ENCODE assay signal across 8 mouse cellular contexts in genomic region chr3:96171583-96172196, GRCm38 (mm10). TPM values are rescaled to one million over a fixed set of nuclear protein-coding genes. Genes with fewer than 3 reads are reported as not detected.
DNase-seq lines count a peak whose midpoint lies in the region; ATAC-seq lines count a peak whose summit lies in the region.

No protein-coding gene starts in this region.

- ATAC-seq in kidney, embryonic 16.5 days (ENCODE audit: low FRiP score, low TSS enrichment): peak; percentile 14
- peak; percentile 7; the same call in 1 of the 2 replicates for ATAC-seq in hindbrain, embryonic 15.5 days (ENCODE audit: low FRiP score, low read depth)
- ATAC-seq in midbrain, embryonic 16.5 days: no peak; the same call in 1 of the 2 replicates

- no peaks in the 10 kb centered on the region for H3K9me3 ChIP-seq in kidney, embryonic 16.5 days (ENCODE audit: low read length)
- H3K9me3 ChIP-seq in hindbrain, embryonic 15.5 days: no peaks in the 10 kb centered on the region
- H3K9me3 ChIP-seq in midbrain, embryonic 16.5 days (replicated peaks; ENCODE audit: control insufficient read depth, low read length, poor library complexity, severe bottlenecking): no peaks in the 10 kb centered on the region

- peak overlapping the region; percentile 93 for H3K9ac ChIP-seq in kidney, embryonic 16.5 days (replicated peaks; ENCODE audit: low read length)
- H3K9ac ChIP-seq in hindbrain, embryonic 15.5 days: peak overlapping the region; percentile 87
- peak overlapping the region; percentile 79 for H3K9ac ChIP-seq in midbrain, embryonic 16.5 days (ENCODE audit: low read depth, low read length)

- H3K4me2 ChIP-seq in kidney, embryonic 16.5 days (replicated peaks; ENCODE audit: low read depth, low read length): peak overlapping the region; percentile 75
- H3K4me2 ChIP-seq in hindbrain, embryonic 15.5 days: peak overlapping the region; percentile 98
- H3K4me2 ChIP-seq in midbrain, embryonic 16.5 days (ENCODE audit: low read length): peak overlapping the region; percentile 73

- DNase-seq in kidney, adult 8-10 months: no peak
- no peak for DNase-seq in B cell, adult 2 months
- no peak for DNase-seq in adrenal gland, postnatal 25 days
- no peak for DNase-seq in left cerebral cortex, adult 8-10 months (ENCODE audit: low spot score in 2 of 2)

- WGBS in kidney, embryonic 16.5 days: 13% methylated on average over 18 of the region's 18 CpGs
- 22% methylated on average over 18 of the region's 18 CpGs for WGBS in hindbrain, embryonic 15.5 days
- 19% methylated on average over 18 of the region's 18 CpGs for WGBS in midbrain, embryonic 16.5 days

- peaks cover 27% of the 10 kb centered on the region for H3K4me1 ChIP-seq in kidney, embryonic 16.5 days (ENCODE audit: insufficient read depth, low read length)
- peaks cover 18% of the 10 kb centered on the region for H3K4me1 ChIP-seq in brown adipose tissue, adult 24 weeks (ENCODE audit: control insufficient read depth, insufficient read depth, insufficient read length, low read length)
- peaks cover 39% of the 10 kb centered on the region for H3K4me1 ChIP-seq in hindbrain, embryonic 15.5 days (replicated peaks)
- H3K4me1 ChIP-seq in midbrain, embryonic 16.5 days (ENCODE audit: control insufficient read depth, insufficient read depth, low read length): peaks cover 31% of the 10 kb centered on the region

- no peaks in the 10 kb centered on the region for H3K27me3 ChIP-seq in kidney, embryonic 16.5 days (ENCODE audit: insufficient read depth, low read length)
- H3K27me3 ChIP-seq in hindbrain, embryonic 15.5 days: no peaks in the 10 kb centered on the region
- no peaks in the 10 kb centered on the region for H3K27me3 ChIP-seq in midbrain, embryonic 16.5 days (ENCODE audit: control insufficient read depth, insufficient read depth, low read depth, low read length)

- peaks cover 34% of the 10 kb centered on the region for H3K36me3 ChIP-seq in kidney, embryonic 16.5 days (ENCODE audit: insufficient read depth, low read length)
- peaks cover 19% of the 10 kb centered on the region for H3K36me3 ChIP-seq in hindbrain, embryonic 15.5 days
- peaks cover 12% of the 10 kb centered on the region; the same call in 1 of the 2 replicates for H3K36me3 ChIP-seq in midbrain, embryonic 16.5 days (ENCODE audit: control insufficient read depth, insufficient read depth, low read length)

- peak overlapping the region; percentile 89 for H3K4me3 ChIP-seq in kidney, embryonic 16.5 days (ENCODE audit: low read length)
- H3K4me3 ChIP-seq in brown adipose tissue, adult 24 weeks (ENCODE audit: insufficient read depth, low read depth, low read length): peak overlapping the region; percentile 77
- H3K4me3 ChIP-seq in hindbrain, embryonic 15.5 days: peak overlapping the region; percentile 66
- H3K4me3 ChIP-seq in midbrain, embryonic 16.5 days (ENCODE audit: low read depth, low read length): peak overlapping the region; percentile 64

- peak overlapping the region; percentile 98 for H3K27ac ChIP-seq in kidney, embryonic 16.5 days (ENCODE audit: low read length)
- peak overlapping the region; percentile 96 for H3K27ac ChIP-seq in brown adipose tissue, adult 24 weeks (replicated peaks; ENCODE audit: low read depth, low read length)
- peak overlapping the region; percentile 98 for H3K27ac ChIP-seq in hindbrain, embryonic 15.5 days (replicated peaks)
- peak overlapping the region; percentile 99 for H3K27ac ChIP-seq in midbrain, embryonic 16.5 days (ENCODE audit: low read length)

RNA-seq across cellular contexts. Expression of gene Sf3b4, which starts 0.4 kb away (rescaled TPM):
- polyA plus RNA-seq in kidney, embryonic 16.5 days (2015; fragmentation: Nextera tagmentation; extraction: Ambion mirVana): 186 and 199 TPM in 2 replicates
- polyA plus RNA-seq in brown adipose tissue, adult 24 weeks (2012; ENCODE audit: insufficient read depth, insufficient read length, missing spikeins): 11.4 and 13.6 TPM in 2 replicates
- polyA plus RNA-seq in hindbrain, embryonic 15.5 days (2015; fragmentation: Nextera tagmentation; extraction: Ambion mirVana): 127 and 146 TPM in 2 replicates
- polyA plus RNA-seq in midbrain, embryonic 16.5 days (2015; fragmentation: Nextera tagmentation; extraction: Ambion mirVana): 134 and 136 TPM in 2 replicates
- 55.3 and 58.9 TPM in 2 replicates for total RNA-seq in adrenal gland, postnatal 25 days (2021)
- 10 to 100 TPM; 40.3 to 48.5 (median 43.0) TPM for total RNA-seq in left cerebral cortex, adult 8-10 months (2022)

RNA-seq across cellular contexts. Expression of gene Sv2a, which starts 9.3 kb away (rescaled TPM):
- polyA plus RNA-seq in kidney, embryonic 16.5 days (2015; fragmentation: Nextera tagmentation; extraction: Ambion mirVana): 5.1 TPM in 2 replicates
- polyA plus RNA-seq in brown adipose tissue, adult 24 weeks (2012; ENCODE audit: insufficient read depth, insufficient read length, missing spikeins): not detected in 2 replicates
- 126 and 137 TPM in 2 replicates for polyA plus RNA-seq in hindbrain, embryonic 15.5 days (2015; fragmentation: Nextera tagmentation; extraction: Ambion mirVana)
- 123 and 137 TPM in 2 replicates for polyA plus RNA-seq in midbrain, embryonic 16.5 days (2015; fragmentation: Nextera tagmentation; extraction: Ambion mirVana)
- total RNA-seq in adrenal gland, postnatal 25 days (2021): 7.3 and 11.8 TPM in 2 replicates
- total RNA-seq in left cerebral cortex, adult 8-10 months (2022): 100 to 1,000 TPM; 434 to 460 (median 443) TPM

RNA-seq across cellular contexts. Expression of gene Mtmr11, which starts 9.9 kb away (rescaled TPM):
- 26.3 and 30.8 TPM in 2 replicates for polyA plus RNA-seq in kidney, embryonic 16.5 days (2015; fragmentation: Nextera tagmentation; extraction: Ambion mirVana)
- polyA plus RNA-seq in brown adipose tissue, adult 24 weeks (2012; ENCODE audit: insufficient read depth, insufficient read length, missing spikeins): 2.8 and 2.9 TPM in 2 replicates
- polyA plus RNA-seq in hindbrain, embryonic 15.5 days (2015; fragmentation: Nextera tagmentation; extraction: Ambion mirVana): 10.3 and 12.2 TPM in 2 replicates
- 7.8 and 15.1 TPM in 2 replicates for polyA plus RNA-seq in midbrain, embryonic 16.5 days (2015; fragmentation: Nextera tagmentation; extraction: Ambion mirVana)
- 16.3 and 27.0 TPM in 2 replicates for total RNA-seq in adrenal gland, postnatal 25 days (2021)
- 1 to 10 TPM; 5.8 to 8.4 (median 6.9) TPM for total RNA-seq in left cerebral cortex, adult 8-10 months (2022)

RNA-seq across cellular contexts. Expression of gene Bola1, which starts 47.8 kb away (rescaled TPM):
- 50.1 and 51.3 TPM in 2 replicates for polyA plus RNA-seq in kidney, embryonic 16.5 days (2015; fragmentation: Nextera tagmentation; extraction: Ambion mirVana)
- 36.7 and 42.5 TPM in 2 replicates for polyA plus RNA-seq in brown adipose tissue, adult 24 weeks (2012; ENCODE audit: insufficient read depth, insufficient read length, missing spikeins)
- 56.0 and 56.3 TPM in 2 replicates for polyA plus RNA-seq in hindbrain, embryonic 15.5 days (2015; fragmentation: Nextera tagmentation; extraction: Ambion mirVana)
- polyA plus RNA-seq in midbrain, embryonic 16.5 days (2015; fragmentation: Nextera tagmentation; extraction: Ambion mirVana): 51.3 and 52.2 TPM in 2 replicates
- 39.3 and 42.4 TPM in 2 replicates for total RNA-seq in adrenal gland, postnatal 25 days (2021)
- 10 to 100 TPM; 14.9 to 20.7 (median 18.3) TPM for total RNA-seq in left cerebral cortex, adult 8-10 months (2022)

RNA-seq across cellular contexts. Expression of gene Hist2h2ab, which starts 48.0 kb away (rescaled TPM):
- polyA plus RNA-seq in kidney, embryonic 16.5 days (2015; fragmentation: Nextera tagmentation; extraction: Ambion mirVana): 0.87 TPM in 1 of 2 replicates, not detected in the other
- polyA plus RNA-seq in brown adipose tissue, adult 24 weeks (2012; ENCODE audit: insufficient read depth, insufficient read length, missing spikeins): not detected in 2 replicates
- polyA plus RNA-seq in hindbrain, embryonic 15.5 days (2015; fragmentation: Nextera tagmentation; extraction: Ambion mirVana): 0.42 and 0.77 TPM in 2 replicates
- polyA plus RNA-seq in midbrain, embryonic 16.5 days (2015; fragmentation: Nextera tagmentation; extraction: Ambion mirVana): not detected in 2 replicates
- total RNA-seq in adrenal gland, postnatal 25 days (2021): 7.7 and 10.9 TPM in 2 replicates
- total RNA-seq in left cerebral cortex, adult 8-10 months (2022): 10 to 100 TPM; 11.1 to 15.2 (median 14.1) TPM

Comparison
In these comparisons a context has a peak if more than half of its experiments do, and no peak if none do; other contexts are left out.
1. RNA of gene Sv2a, which starts 9.3 kb away (polyA plus RNA-seq): 126 to 137 TPM in hindbrain, embryonic 15.5 days and 123 to 137 TPM in midbrain, embryonic 16.5 days; 5.1 TPM in kidney, embryonic 16.5 days and not detected in brown adipose tissue, adult 24 weeks; every median in the first group is over 10 times any median in the second.
2. Peak in every context shown above with its lines, with median percentiles within 50 percentile points of each other: H3K27ac ChIP-seq, H3K4me2 ChIP-seq, H3K4me3 ChIP-seq and H3K9ac ChIP-seq.